Mouse (Mus musculus) gastrocnemius, adult 18-20 months (tissue): ENCODE results near the gene Sntn. TPM values are rescaled to one million over a fixed set of nuclear protein-coding genes. Genes with fewer than 3 reads are reported as not detected.

Experiments
- DNase-seq: peaks from one replicate; pipeline ENCODE4 v3.0.0; 2021; ENCODE audit warnings: low spot score
- long read RNA-seq, 2 experiments: library from polyadenylated mRNA; stranded (forward); transcript quantifications; one replicate each; pipeline ENCODE4 v2.0.0; 2021
- total RNA-seq, 2 experiments: library from RNA; stranded (reverse); gene quantifications; 2 replicates each; pipeline ENCODE4 v1.2.3; 2021

Gene Sntn
- total RNA-seq: not detected
- long read RNA-seq, experiment 1: 0 reads
- long read RNA-seq, experiment 2: 0 reads

- no peak for DNase-seq
Observed at GRCm38 (mm10) chr14:13670576-13670975, at the start of gene Sntn. Gene Sntn (plus strand): TSS chr14:13670876.

GRCm38 (mm10) chr14:13649865-13650264, 20.8 kb upstream of the Sntn start:
- DNase-seq: no peak

- no peak for DNase-seq
Observed at GRCm38 (mm10) chr14:13651039-13651438, 19.6 kb upstream of the Sntn start.

GRCm38 (mm10) chr14:13651541-13652298, 19.0 kb upstream of the Sntn start:
- no peak for DNase-seq

- DNase-seq: no peak
Observed at GRCm38 (mm10) chr14:13686716-13687115, 16.0 kb downstream of the Sntn start.

- DNase-seq: no peak
Observed at GRCm38 (mm10) chr14:13690426-13690825, 19.8 kb downstream of the Sntn start.

GRCm38 (mm10) chr14:13732263-13732662, 61.6 kb downstream of the Sntn start:
- no peak for DNase-seq

Other genes starting within 250 kb of the Sntn start
- gene Gm281, start 243.6 kb downstream of the Sntn start, total RNA-seq: not detected